ENCODE assay signal across 12 mouse cellular contexts in the genomic region with DNA sequence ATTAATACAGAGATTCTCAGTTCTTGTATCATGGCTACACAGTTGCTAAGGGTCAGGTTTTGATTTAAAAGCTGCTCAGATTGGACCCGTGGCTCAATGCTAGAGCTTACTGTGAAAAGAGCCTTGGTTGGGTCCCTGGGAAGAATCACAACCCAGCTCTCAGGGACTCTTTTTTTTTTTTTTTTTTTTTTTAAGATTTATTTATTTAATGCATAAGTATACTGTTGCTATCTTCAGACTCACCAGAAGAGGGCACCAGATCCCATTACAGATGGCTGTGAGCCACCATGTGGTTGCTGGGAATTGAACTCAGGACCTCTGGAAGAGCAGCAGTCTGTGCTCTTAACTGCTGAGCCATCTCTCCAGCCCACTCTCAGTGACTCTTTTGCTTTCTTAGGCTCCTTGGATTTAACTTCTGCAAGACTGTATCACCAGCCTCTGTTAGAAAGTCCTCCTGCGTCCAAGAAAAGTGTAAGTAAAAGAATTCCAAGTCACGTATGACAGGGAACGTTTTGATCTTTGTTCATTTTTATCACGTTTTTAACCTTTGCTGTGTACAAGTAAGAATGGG. TPM values are rescaled to one million over a fixed set of nuclear protein-coding genes. Genes with fewer than 3 reads are reported as not detected.
A peak's percentile ranks its signal among the peaks of the same experiment; 100 is the strongest.
DNase-seq lines count a peak whose midpoint lies in the region; ATAC-seq and TF ChIP-seq lines count a peak whose summit lies in the region.
"Had no signal": no experiment of that assay in that cellular context is flagged by ENCODE, and none has a peak within 500 bp of the region (broad histone marks: within the 10 kb centered on the region; RNA-seq: fewer than 3 reads in every experiment).

No protein-coding gene starts in this region.

- H3K4me1 ChIP-seq in E14TG2a.4 (replicated peaks; ENCODE audit: low read depth, low read length) = peaks cover 47% of the 10 kb centered on the region
- H3K4me1 ChIP-seq in forebrain, embryonic 12.5 days = peaks cover 25% of the 10 kb centered on the region
- peaks cover 12% of the 10 kb centered on the region for H3K4me1 ChIP-seq in midbrain, postnatal 0 days (ENCODE audit: insufficient read depth, low read length)

- H3K4me2 ChIP-seq in forebrain, embryonic 12.5 days = peak overlapping the region; percentile 87; the same call in 1 of the 2 replicates
- H3K4me2 ChIP-seq in midbrain, postnatal 0 days (ENCODE audit: low read depth, low read length, poor library complexity, severe bottlenecking) = no peak overlapping the region

- peak; percentile 38; the same call in 1 of the 2 replicates for TF ChIP-seq CTCF in E14TG2a.4 (conservative IDR thresholded peaks at IDR 0.05; ENCODE audit: low read length)
- TF ChIP-seq CTCF in midbrain, postnatal 0 days (IDR thresholded peaks at IDR 0.05) = peak; percentile 41

- peaks cover 57% of the 10 kb centered on the region for H3K36me3 ChIP-seq in E14TG2a.4 (ENCODE audit: insufficient read depth, low read length)
- peaks cover 44% of the 10 kb centered on the region for H3K36me3 ChIP-seq in forebrain, embryonic 12.5 days (replicated peaks)
- peaks cover 32% of the 10 kb centered on the region for H3K36me3 ChIP-seq in midbrain, postnatal 0 days (ENCODE audit: insufficient read depth, low read length)

- DNase-seq in kidney, postnatal 14 days = peak; percentile 8
- DNase-seq in kidney, adult 18-20 months = no peak
- no peak for DNase-seq in midbrain, postnatal 0 days (ENCODE audit: low spot score)
- no peak for DNase-seq in layer of hippocampus, adult 11-12 months (ENCODE audit: low spot score)
- DNase-seq in heart, adult 11 months = no peak
- DNase-seq in heart, postnatal 36 days = no peak
- DNase-seq: cerebellum, adult 18-20 months; retina, postnatal 1 day had no signal

- no peaks in the 10 kb centered on the region for H3K9me3 ChIP-seq in E14TG2a.4 (ENCODE audit: low read length)
- H3K9me3 ChIP-seq in forebrain, embryonic 12.5 days = no peaks in the 10 kb centered on the region
- H3K9me3 ChIP-seq in midbrain, postnatal 0 days (ENCODE audit: low read length) = no peaks in the 10 kb centered on the region
- H3K9me3 ChIP-seq: liver, embryonic 15.5 days had no signal

- no peak overlapping the region for H3K9ac ChIP-seq in forebrain, embryonic 12.5 days
- H3K9ac ChIP-seq in midbrain, postnatal 0 days (replicated peaks; ENCODE audit: low read length, poor library complexity, severe bottlenecking) = no peak overlapping the region
- H3K9ac ChIP-seq: liver, embryonic 15.5 days had no signal

- peak overlapping the region; percentile 100; the same call in 1 of the 2 replicates for H3K4me3 ChIP-seq in E14TG2a.4 (replicated peaks; ENCODE audit: low read length)
- H3K4me3 ChIP-seq in forebrain, embryonic 12.5 days (replicated peaks) = no peak overlapping the region
- H3K4me3 ChIP-seq in midbrain, postnatal 0 days (ENCODE audit: low read depth, low read length) = no peak overlapping the region

- ATAC-seq in forebrain, embryonic 12.5 days (ENCODE audit: low FRiP score) = no peak
- ATAC-seq in midbrain, postnatal 0 days (ENCODE audit: low FRiP score) = no peak

- WGBS in forebrain, embryonic 12.5 days = 79% methylated on average over 5 of the region's 5 CpGs
- WGBS in midbrain, postnatal 0 days = 79% methylated on average over 5 of the region's 5 CpGs

- H3K27ac ChIP-seq in forebrain, embryonic 12.5 days = no peak overlapping the region
- no peak overlapping the region for H3K27ac ChIP-seq in midbrain, postnatal 0 days (ENCODE audit: low read depth, low read length)
- H3K27ac ChIP-seq: liver, embryonic 15.5 days had no signal

- H3K27me3 ChIP-seq in E14TG2a.4 (ENCODE audit: insufficient read depth, low read length) = no peaks in the 10 kb centered on the region
- H3K27me3 ChIP-seq in forebrain, embryonic 12.5 days = no peaks in the 10 kb centered on the region
- no peaks in the 10 kb centered on the region for H3K27me3 ChIP-seq in midbrain, postnatal 0 days (ENCODE audit: insufficient read depth, low read length)
- H3K27me3 ChIP-seq: liver, embryonic 15.5 days had no signal

- intact Hi-C loops in heart, postnatal 36 days (cut with DNase I) = loop anchor here (5.0 to 10.0 kb wide), 2 partner anchors 167 to 685 kb away; a partner anchor contains a TSS

RNA-seq across cellular contexts. Expression of a gene that starts 2.7 kb away (rescaled TPM):
- polyA plus RNA-seq in forebrain, embryonic 12.5 days (2016; fragmentation: Nextera tagmentation; extraction: Ambion mirVana) = 21.5 and 23.7 TPM in 2 replicates
- 8.1 and 8.2 TPM in 2 replicates for total RNA-seq in midbrain, postnatal 0 days (2014; rRNA removed)
- polyA plus RNA-seq in midbrain, postnatal 0 days (2015; fragmentation: Nextera tagmentation; extraction: Ambion mirVana) = 6.1 and 7.1 TPM in 2 replicates
- 1 to 10 TPM; 3.2 to 3.3 TPM for total RNA-seq in heart, postnatal 36 days (2021)

RNA-seq across cellular contexts. Expression of a gene that starts 2.9 kb away (rescaled TPM):
- polyA plus RNA-seq in forebrain, embryonic 12.5 days (2016; fragmentation: Nextera tagmentation; extraction: Ambion mirVana) = 73.0 and 82.1 TPM in 2 replicates
- total RNA-seq in midbrain, postnatal 0 days (2014; rRNA removed) = 61.7 and 108 TPM in 2 replicates
- 137 and 146 TPM in 2 replicates for polyA plus RNA-seq in midbrain, postnatal 0 days (2015; fragmentation: Nextera tagmentation; extraction: Ambion mirVana)
- 10 to 100 TPM; 26.5 to 30.0 TPM for total RNA-seq in heart, postnatal 36 days (2021)

RNA-seq across cellular contexts. Expression of a gene that starts 28.1 kb away (rescaled TPM):
- not detected in 2 replicates for polyA plus RNA-seq in forebrain, embryonic 12.5 days (2016; fragmentation: Nextera tagmentation; extraction: Ambion mirVana)
- total RNA-seq in midbrain, postnatal 0 days (2014; rRNA removed) = 5.4 TPM in 1 of 2 replicates, not detected in the other
- polyA plus RNA-seq in midbrain, postnatal 0 days (2015; fragmentation: Nextera tagmentation; extraction: Ambion mirVana) = 0.45 TPM in 1 of 2 replicates, not detected in the other
- total RNA-seq in heart, postnatal 36 days (2021) = 1 to 10 TPM in 1 of 2 experiments, not detected in 1; 1.2 TPM
- polyA plus RNA-seq: gonadal fat pad, adult 2 months; liver, embryonic 15.5 days had no signal
